Mouse (Mus musculus) heart, embryonic 16.5 days (tissue): Measurements from ENCODE around the gene Edil3. TPM values are rescaled to one million over a fixed set of nuclear protein-coding genes. Genes with fewer than 3 reads are reported as not detected.

Experiments
- ATAC-seq: fragments of 200-750 bp; cut with Nextera tagmentation; replicated peaks from 2 replicates; pipeline ENCODE4 v1.8.0; 2017; ENCODE audit warnings: moderate number of reproducible peaks; ENCODE audit not compliant: insufficient read depth, low FRiP score; ENCODE audit errors: extremely low read depth
- H3K27ac ChIP-seq: fragments of 300-500 bp; sonication (generic); 2 replicates; pipeline ENCODE4 v1.5.1; 2014; ENCODE audit warnings: mild to moderate bottlenecking, low read length, control low read depth, moderate library complexity
- H3K27me3 ChIP-seq: fragments of 300-500 bp; sonication (generic); 2 replicates; pipeline ENCODE4 v1.6.1; 2014; ENCODE audit warnings: low read length, mixed read lengths; ENCODE audit not compliant: control insufficient read depth, insufficient read depth
- H3K36me3 ChIP-seq: fragments of 300-500 bp; sonication (generic); 2 replicates; pipeline ENCODE4 v1.6.1; 2014; ENCODE audit not compliant: control insufficient read depth, insufficient read depth
- H3K4me1 ChIP-seq: fragments of 300-500 bp; sonication (generic); 2 replicates; pipeline ENCODE4 v1.6.1; 2014; ENCODE audit warnings: low read length, mixed read lengths; ENCODE audit not compliant: control insufficient read depth, insufficient read depth
- H3K4me2 ChIP-seq: fragments of 300-500 bp; sonication (generic); 2 replicates; pipeline ENCODE4 v1.6.1; 2014; ENCODE audit warnings: low read depth, mild to moderate bottlenecking, control low read depth, low read length
- H3K4me3 ChIP-seq: fragments of 300-500 bp; sonication (generic); 2 replicates; pipeline ENCODE4 v1.5.1; 2014; ENCODE audit warnings: mild to moderate bottlenecking, control low read depth, low read length
- H3K9ac ChIP-seq: fragments of 300-500 bp; sonication (generic); 2 replicates; pipeline ENCODE4 v1.6.1; 2014; ENCODE audit warnings: low read length, control low read depth
- H3K9me3 ChIP-seq: fragments of 300-500 bp; sonication (generic); replicated peaks from 2 replicates; pipeline ENCODE4 v1.6.1; 2016; ENCODE audit warnings: low read length; ENCODE audit not compliant: control insufficient read depth
- WGBS: fragments of 180-500 bp; shearing (Covaris S2); extraction: QIAGEN DNeasy Blood & Tissue Kit; methylation state at CpG from one replicate; pipeline ENCODE4 v1.1.7; 2014; 5-methylcytosine and 5-hydroxymethylcytosine counted together
- polyA plus RNA-seq: library from polyadenylated mRNA; unstranded; fragments of >200 nt; fragmentation: Nextera tagmentation; extraction: Ambion mirVana; gene quantifications from 2 replicates; pipeline ENCODE4 v1.2.1, GENCODE M21; 2015

The Edil3 gene
- polyA plus RNA-seq, 1 experiment from 2014 or later: 1.7 TPM

DNA sequence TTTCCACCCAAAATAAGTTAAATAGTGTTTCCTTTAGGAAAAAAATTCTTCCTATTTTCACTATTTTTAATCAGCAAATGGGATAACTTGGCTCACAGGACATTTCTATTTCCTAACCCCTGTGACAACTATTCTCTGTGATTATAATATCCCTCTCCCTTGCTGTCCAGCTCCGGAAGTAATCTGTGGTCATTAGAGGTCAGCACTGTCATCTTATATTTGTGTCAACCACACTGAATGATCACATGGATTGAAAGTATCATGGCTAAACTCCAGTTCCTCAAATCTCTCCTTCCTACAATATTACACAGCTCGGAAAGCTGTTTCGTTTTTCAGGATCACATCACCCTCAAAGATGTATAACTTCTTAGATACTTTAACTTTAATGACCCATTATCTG is 518.5 kb downstream of the Edil3 start:
- ATAC-seq: no peak
- H3K4me2 ChIP-seq: no peak overlapping the region
- H3K9me3 ChIP-seq: no peaks in the 10 kb centered on the region
- no peaks in the 10 kb centered on the region for H3K36me3 ChIP-seq
- WGBS: 80% methylated on average over 3 of the region's 3 CpGs
- H3K4me3 ChIP-seq: no peak overlapping the region
- no peaks in the 10 kb centered on the region for H3K27me3 ChIP-seq
- peaks cover 4% of the 10 kb centered on the region for H3K4me1 ChIP-seq
- no peak overlapping the region for H3K9ac ChIP-seq
- H3K27ac ChIP-seq: no peak overlapping the region

GRCm38 (mm10) chr13:89355234-89355633 is 534.0 kb downstream of the Edil3 start:
- Histone ChIP-seq H3K4me3 (no peak overlapping the region), H3K27me3 (no peaks in the 10 kb centered on the region), H3K4me1 (no peaks in the 10 kb centered on the region), H3K9me3 (no peaks in the 10 kb centered on the region), H3K4me2 (no peak overlapping the region), H3K27ac (no peak overlapping the region), H3K36me3 (no peaks in the 10 kb centered on the region), H3K9ac (no peak overlapping the region)
- WGBS: 44% methylated on average over 3 of the region's 3 CpGs
- no peak for ATAC-seq

GRCm38 (mm10) chr13:89358407-89358806 is 537.1 kb downstream of the Edil3 start:
- no peak overlapping the region for H3K4me2 ChIP-seq
- H3K4me1 ChIP-seq: no peaks in the 10 kb centered on the region
- H3K9ac ChIP-seq: no peak overlapping the region
- no peaks in the 10 kb centered on the region for H3K9me3 ChIP-seq
- H3K36me3 ChIP-seq: no peaks in the 10 kb centered on the region
- H3K27me3 ChIP-seq: no peaks in the 10 kb centered on the region
- ATAC-seq: no peak
- no peak overlapping the region for H3K4me3 ChIP-seq
- H3K27ac ChIP-seq: no peak overlapping the region

DNA sequence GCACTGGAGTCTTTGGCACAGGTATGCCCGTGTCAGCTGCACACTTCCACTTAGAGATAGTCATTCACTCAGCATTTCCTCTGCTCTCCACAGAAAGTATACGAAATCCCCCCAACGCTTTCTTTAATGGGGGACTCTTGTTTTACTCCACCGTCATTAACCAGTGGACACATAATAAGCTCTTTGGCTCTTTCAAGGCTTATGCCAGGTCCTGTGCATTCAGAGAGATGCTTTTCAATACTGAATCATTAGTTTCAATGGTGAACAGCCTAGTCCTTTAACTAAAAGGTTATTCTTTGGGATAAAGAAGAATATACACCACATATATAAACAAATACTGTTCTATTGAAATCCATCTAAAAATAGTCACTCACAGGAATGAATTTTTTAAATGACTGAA is 541.0 kb downstream of the Edil3 start:
- H3K4me3 ChIP-seq: no peak overlapping the region
- H3K4me1 ChIP-seq: no peaks in the 10 kb centered on the region
- no peak overlapping the region for H3K27ac ChIP-seq
- WGBS: 67% methylated on average over 4 of the region's 4 CpGs
- H3K27me3 ChIP-seq: no peaks in the 10 kb centered on the region
- no peaks in the 10 kb centered on the region for H3K36me3 ChIP-seq
- no peaks in the 10 kb centered on the region for H3K9me3 ChIP-seq
- H3K9ac ChIP-seq: no peak overlapping the region
- no peak for ATAC-seq
- no peak overlapping the region for H3K4me2 ChIP-seq

DNA sequence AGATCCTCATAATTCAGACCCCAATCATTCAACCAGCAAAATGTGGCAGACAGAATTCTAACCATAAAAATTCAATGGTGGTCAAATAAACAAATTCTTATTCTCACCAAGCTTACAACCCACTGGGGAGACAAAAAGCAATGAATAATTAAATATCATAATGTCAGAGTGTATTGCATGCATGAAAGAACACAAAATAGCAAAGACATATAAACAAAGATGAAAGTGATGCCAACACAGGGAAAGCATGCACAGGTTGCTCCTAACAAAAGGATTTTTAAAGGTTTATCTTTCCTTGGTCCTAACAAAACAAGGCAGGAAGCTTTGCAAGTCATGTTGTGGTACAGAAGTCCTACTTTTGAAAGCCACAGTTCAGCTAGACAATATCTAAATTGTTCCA is 550.0 kb downstream of the Edil3 start:
- ATAC-seq: no peak

DNA sequence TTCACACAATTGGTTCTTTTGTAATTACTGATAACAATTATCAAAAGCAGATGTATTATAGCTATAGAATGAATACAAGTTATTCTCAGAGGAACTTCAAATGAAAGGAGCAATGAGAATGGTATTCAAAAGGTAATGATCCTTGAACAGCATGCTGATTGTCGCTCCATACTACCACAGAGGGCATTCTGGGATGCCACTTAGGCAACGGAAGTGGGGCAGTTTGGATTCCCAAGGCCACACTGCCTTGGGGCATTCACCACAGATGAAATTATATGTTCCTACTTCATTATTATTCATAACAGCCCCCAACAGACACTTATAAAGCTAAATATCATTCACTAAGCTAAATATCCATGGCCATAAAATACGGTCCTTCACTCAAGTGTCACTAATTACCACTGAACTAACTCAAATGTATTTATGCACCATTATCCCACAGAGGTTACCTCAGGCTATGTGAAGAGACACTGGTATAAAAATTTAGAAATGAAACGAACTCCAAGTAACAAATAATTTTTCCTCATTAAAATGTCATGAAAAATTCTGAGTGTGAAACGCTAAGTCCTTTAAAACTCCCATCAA is 550.5 kb downstream of the Edil3 start:
- H3K4me1 ChIP-seq: no peaks in the 10 kb centered on the region
- H3K9me3 ChIP-seq: no peaks in the 10 kb centered on the region
- no peaks in the 10 kb centered on the region for H3K36me3 ChIP-seq
- H3K27ac ChIP-seq: no peak overlapping the region
- H3K4me3 ChIP-seq: no peak overlapping the region
- WGBS: 84% methylated on average over 5 of the region's 5 CpGs
- H3K27me3 ChIP-seq: no peaks in the 10 kb centered on the region
- no peak for ATAC-seq
- no peak overlapping the region for H3K4me2 ChIP-seq
- H3K9ac ChIP-seq: no peak overlapping the region

More for the DNA sequence above, 550.0 kb downstream of the Edil3 start:
- Histone ChIP-seq H3K27me3 (no peaks in the 10 kb centered on the region), H3K27ac (no peak overlapping the region), H3K4me2 (no peak overlapping the region), H3K9ac (no peak overlapping the region), H3K4me3 (no peak overlapping the region), H3K36me3 (no peaks in the 10 kb centered on the region), H3K4me1 (no peaks in the 10 kb centered on the region), H3K9me3 (no peaks in the 10 kb centered on the region)
